Mouse (Mus musculus) A20 (cell line): ENCODE measurements around the gene Pigv.
A peak's percentile ranks its signal among the peaks of the same experiment; 100 is the strongest.

ENCODE experiments used
- DNase-seq: peaks from one replicate; pipeline ENCODE4 v3.0.0-alpha.2; 2011; ENCODE audit warnings: low read depth, low spot score

The Pigv gene

GRCm38 (mm10) chr4:133672845-133673647 is 599 bp upstream of the Pigv start:
- peak; percentile 81 for DNase-seq

GRCm38 (mm10) chr4:133671184-133671880 is 1.1 kb downstream of the Pigv start:
- peak; percentile 84 for DNase-seq

- DNase-seq, result no peak
These were observed 2.7 kb downstream of the Pigv start for GRCm38 (mm10) chr4:133669652-133670210.

- DNase-seq, result no peak
These were observed 3.9 kb downstream of the Pigv start for GRCm38 (mm10) chr4:133668537-133668936.

GRCm38 (mm10) chr4:133666199-133666598 is 6.2 kb downstream of the Pigv start:
- peak; percentile 85 for DNase-seq

GRCm38 (mm10) chr4:133665118-133665517 is 7.3 kb downstream of the Pigv start:
- no peak for DNase-seq

- DNase-seq, result no peak
These were observed 9.5 kb downstream of the Pigv start for GRCm38 (mm10) chr4:133662945-133663344.

- DNase-seq, result no peak
These were observed 10.0 kb downstream of the Pigv start for GRCm38 (mm10) chr4:133662421-133662820.

GRCm38 (mm10) chr4:133660193-133661155 is 12.0 kb downstream of the Pigv start:
- peak; percentile 54 for DNase-seq

GRCm38 (mm10) chr4:133659497-133660192 is 12.8 kb downstream of the Pigv start:
- DNase-seq, result peak; percentile 94

- peak; percentile 70 for DNase-seq
These were observed 13.7 kb downstream of the Pigv start for GRCm38 (mm10) chr4:133658729-133659128.

GRCm38 (mm10) chr4:133657829-133658458 is 14.5 kb downstream of the Pigv start:
- DNase-seq, result no peak

- peak; percentile 64 for DNase-seq
These were observed 15.4 kb downstream of the Pigv start for GRCm38 (mm10) chr4:133656997-133657396.

GRCm38 (mm10) chr4:133656294-133656693 is 16.2 kb downstream of the Pigv start:
- DNase-seq, result peak; percentile 64

GRCm38 (mm10) chr4:133654070-133654469 is 18.4 kb downstream of the Pigv start:
- DNase-seq, result peak; percentile 33

- no peak for DNase-seq
These were observed 19.7 kb downstream of the Pigv start for GRCm38 (mm10) chr4:133652746-133653145.

- no peak for DNase-seq
These were observed 20.5 kb downstream of the Pigv start for GRCm38 (mm10) chr4:133651986-133652385.

GRCm38 (mm10) chr4:133651445-133651844 is 21.0 kb downstream of the Pigv start:
- DNase-seq, result peak; percentile 8

- peak; percentile 92 for DNase-seq
These were observed 22.3 kb downstream of the Pigv start, which contains the start of gene Zdhhc18 for GRCm38 (mm10) chr4:133649989-133650699. Gene Zdhhc18, minus strand, starts transcription at chr4:133650154.
